Mouse (Mus musculus) ZHBTc4 (cell line): ENCODE data around the gene Dmrt1.

Experiments
- DNase-seq: peaks from one replicate; pipeline ENCODE4 v3.0.0-alpha.2; 2011; ENCODE audit warnings: low read depth, low spot score

Gene Dmrt1

DNA sequence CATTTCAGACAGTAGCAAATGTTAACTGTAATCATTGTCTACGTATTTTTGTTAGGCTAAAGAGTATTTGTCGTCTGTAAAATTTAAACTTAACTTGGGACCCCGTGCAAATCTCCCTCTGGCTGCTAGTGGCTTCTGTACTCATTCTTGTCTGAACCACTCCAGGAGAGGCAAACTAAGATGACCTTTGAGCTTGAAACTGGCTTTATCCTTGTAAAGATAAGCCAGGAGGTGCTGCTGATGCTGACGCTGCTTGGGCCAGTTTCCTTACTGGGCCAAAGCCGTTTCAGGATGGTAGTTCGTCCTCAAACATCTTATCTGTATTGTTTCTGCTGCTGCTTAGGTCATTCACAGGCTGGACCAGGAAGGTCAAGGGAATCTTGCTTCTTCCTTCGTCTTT lies 64.4 kb downstream of the Dmrt1 start:
- no peak for DNase-seq

DNA sequence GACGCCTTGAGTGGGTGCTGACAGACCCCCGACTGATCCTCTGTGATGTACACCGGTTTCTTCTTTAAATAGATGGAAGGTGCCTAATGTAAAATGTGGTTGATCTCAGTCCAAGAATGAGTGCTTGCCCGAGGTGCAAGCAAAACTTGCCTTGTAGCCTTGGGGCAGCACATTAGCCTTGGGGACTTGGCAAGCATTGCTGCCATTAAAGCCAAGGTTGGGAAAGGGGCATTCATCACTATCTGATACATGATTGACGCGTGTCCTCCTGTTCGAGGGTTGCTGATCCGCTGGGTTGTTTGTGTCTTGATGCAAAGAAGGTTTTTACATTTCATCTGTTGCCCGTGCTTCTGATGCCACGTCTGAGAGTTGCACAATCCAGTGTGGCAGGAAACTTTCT lies 69.0 kb downstream of the Dmrt1 start:
- DNase-seq, result no peak

DNA sequence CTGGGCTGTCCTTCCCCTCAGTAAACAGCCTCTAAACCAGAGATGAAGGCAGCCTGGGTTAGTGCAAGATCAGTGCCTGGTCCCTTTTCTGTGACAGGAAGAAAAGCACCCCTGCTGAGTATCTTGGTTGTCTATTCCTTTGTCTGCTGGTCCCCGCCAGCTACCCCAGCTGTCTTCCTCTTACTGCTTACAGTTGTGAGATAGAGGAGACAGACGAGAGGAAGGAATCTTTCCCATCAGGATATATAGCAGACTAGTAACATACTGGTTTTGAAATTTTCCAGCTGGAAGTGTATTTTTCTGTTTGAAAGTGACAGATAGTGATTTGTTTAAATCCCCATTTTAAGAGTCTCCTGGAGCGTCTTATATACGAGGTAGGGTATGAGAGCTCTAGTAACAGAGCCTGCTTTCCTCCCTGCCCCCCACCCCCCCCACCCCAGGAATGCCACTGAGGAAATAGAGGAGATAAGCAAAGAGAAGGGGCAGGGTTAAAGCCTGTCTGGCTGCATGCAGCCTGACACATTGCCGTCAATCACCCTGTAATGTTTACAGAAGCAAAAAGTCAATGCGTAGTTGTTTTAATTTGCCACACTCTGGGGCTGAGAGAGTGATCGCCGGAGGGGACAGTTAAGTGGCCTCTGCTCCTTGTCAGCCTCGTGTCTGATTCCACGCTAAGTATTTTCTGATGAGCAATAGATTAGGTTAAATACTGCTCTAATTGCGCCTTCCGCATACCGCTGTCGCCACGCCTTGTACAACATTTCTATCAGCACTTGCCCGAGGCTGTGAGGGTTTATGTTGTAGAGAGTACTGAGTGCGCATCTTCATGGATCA lies 69.8 kb downstream of the Dmrt1 start:
- DNase-seq, result peak; percentile 54

DNA sequence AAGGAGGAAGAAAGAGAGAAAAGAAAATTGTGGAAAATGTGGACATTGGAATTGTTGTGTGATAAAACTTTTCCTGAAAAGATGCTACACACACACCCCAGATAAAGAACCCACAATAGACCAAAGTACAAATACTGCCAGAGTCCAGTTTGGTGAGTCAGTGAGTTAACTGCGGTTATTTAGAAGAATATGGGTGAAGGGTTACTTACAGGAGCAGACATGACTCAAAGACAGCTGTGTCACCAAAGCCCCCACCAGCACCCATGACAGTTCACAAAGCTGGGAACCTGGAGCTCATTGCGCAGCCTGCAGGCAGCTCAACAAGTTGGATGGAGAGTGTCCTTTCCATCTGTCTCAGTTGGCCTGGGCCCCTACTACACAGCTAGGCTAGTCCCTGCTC lies 72.9 kb downstream of the Dmrt1 start:
- no peak for DNase-seq

DNA sequence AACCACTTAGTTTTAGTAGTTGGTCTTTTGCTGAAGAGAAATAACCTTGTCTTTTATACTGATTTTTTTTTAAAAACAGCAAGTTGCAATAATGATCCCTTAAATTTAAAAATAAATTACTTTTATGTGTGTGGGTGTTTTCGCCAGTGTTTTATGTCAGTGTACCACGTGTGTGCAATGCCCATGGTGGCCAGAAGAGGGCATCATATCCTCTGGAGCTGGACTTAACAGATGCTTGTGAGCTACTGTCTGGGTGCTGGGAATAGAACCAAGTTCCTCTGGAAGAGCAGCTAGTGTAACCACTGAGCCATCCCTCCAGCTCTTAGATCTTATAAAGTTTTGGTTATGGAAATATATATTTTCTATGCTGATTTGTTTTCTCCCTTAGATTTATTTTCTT lies 74.0 kb downstream of the Dmrt1 start:
- peak; percentile 73 for DNase-seq

DNA sequence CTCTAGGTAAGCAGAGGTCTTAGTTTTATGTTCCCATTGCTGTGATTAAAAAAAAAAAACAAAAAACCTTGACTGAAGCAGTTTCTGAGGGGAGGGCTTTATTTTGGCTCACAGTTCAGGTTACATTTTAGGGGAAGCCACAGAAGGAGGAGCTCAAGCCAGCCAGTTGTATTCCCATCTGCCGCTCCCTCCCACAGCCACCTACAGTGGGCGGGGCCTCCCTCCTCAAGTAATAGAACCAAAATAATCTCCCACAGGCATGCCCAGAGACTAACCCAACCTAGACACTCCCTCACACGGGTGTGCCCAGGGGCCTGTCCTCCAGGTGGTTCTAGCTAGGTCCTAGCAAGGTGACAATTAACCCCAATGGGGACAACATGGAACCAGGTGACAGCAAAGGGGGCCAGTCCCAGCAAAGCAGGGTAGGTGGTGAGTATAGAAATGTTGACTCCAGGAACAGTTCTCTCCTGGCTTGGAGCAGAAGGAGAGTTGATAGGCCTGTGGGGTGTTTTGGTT lies 92.4 kb downstream of the Dmrt1 start:
- peak; percentile 64 for DNase-seq

DNA sequence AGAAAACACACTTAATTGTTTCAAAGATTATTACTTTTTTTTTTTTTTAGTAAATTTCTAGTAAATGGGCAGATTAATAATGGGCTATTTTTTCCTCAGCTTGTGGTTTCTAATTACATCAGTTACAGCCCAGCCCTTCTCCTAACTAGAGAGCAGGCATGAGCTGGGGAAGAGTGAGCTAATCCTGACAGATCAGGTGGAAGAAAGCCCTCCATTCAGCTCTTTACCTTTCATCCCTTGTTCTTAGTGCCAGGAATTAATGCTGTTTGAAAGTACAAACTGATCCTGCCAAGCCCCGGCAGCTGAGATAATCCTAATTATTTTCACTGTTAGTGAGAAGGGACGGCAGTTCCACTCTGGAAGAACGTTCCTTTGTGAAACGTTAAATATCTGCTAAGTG lies 93.2 kb downstream of the Dmrt1 start:
- no peak for DNase-seq

DNA sequence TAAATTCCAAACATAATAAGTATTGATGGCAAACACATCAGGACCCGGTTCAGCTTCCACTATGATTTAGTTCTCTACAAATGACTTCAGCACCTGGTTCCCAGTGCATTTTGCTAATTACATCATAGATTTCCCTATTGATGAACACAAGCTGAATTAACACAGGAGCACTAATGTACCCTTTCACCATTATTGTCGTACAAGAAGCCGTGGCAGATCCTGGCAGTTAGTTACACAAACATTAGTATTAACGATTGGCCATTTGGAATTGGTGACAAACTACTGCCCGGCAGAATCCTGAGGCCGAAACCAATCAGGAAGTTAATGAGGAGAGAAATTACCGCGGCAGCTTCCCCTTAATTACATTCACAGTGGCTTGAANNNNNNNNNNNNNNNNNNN lies 96.5 kb downstream of the Dmrt1 start:
- DNase-seq, result no peak

DNA sequence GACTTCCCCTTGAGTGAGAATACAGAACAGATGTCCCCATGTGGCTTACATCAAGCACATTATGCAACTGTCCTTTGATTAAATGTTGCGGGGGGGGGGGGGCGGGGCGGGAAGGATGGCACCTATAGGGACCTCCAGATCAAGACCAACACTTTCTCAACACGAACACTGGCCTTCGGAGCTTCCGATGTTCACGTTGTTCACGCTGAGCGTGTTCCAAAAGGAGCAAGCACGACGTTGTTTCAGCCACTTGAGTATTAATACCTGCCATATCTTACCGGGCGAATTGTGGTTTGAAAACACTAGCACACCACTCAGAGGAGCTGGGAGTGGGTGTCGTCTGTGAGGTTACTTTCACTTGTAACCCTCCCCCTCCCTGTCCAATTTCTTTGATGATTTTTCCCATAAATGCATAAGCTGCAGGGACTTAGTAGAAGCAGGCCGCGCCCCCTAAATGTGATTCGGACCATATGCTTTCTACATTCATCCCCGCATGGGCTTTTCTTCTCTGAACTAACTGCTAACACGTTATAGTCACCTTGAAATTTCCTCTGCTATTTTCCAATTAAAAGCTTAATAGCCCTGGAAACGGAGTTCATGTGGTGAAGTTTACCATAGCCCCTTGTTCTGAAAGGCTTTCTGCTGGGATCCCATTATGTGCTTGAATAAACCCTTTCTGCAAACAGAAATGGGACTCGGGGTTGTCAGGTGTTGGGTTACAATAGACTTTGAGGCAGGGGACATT lies 102.2 kb downstream of the Dmrt1 start:
- DNase-seq, result no peak

DNA sequence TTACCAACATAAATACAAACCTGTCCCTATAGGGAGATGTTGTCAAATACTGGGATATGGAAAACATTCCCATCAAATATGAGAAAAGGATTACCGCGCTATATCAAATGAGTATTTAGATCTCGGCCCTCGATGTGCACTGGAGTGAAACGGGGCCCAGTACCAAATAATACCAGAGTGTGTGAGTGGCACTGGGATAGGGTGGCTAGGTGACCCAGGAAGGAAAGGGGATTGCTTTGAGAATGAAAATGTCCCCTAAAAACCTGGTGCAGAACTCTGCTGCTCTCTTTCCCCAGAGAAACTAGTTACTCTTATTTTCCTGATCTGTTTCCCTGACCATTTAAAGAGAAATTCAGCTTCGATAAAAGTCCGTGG lies 102.8 kb downstream of the Dmrt1 start:
- no peak for DNase-seq

DNA sequence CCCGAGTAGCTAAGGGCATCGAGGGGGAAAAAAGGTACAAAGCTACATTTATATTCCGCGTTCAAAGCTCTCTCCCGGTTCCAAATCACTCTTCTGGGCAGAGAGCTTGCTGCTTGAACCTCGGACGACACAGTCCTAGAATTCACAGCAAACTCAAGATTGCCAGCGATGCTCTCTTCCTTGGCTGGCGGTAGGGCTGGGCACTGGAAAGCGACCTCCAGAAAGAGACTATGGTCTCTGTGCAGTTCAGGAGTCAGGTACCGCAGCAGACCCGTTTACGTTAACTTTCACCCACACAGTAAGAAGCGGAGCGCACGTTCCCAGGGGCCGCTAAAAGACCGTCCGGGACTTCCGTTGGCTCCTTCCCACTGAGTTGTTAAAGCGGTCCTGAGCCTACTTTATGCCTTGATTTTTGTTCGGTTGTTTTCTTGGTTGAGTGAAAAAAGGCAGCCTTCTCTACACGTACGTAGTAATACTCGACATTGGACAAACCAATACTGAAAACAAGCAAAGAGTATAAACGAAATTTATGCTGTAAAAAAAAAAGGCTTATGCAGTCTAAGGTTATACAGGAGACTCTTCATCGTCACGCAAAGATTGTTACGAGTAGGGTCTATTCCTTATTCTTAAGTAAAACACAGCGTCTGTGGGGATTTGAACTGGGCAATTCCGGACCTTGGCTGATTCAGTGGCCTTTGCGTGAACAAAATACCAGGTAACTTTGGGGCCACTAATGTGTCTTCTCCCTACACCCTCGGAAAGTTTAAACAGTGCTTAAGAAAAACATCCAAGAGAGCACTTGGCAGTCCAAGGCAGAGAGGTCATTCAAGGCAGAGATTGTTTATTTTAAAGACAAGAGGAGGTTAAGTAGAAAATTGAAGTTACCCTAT lies 103.8 kb downstream of the Dmrt1 start:
- DNase-seq, result peak; percentile 55

DNA sequence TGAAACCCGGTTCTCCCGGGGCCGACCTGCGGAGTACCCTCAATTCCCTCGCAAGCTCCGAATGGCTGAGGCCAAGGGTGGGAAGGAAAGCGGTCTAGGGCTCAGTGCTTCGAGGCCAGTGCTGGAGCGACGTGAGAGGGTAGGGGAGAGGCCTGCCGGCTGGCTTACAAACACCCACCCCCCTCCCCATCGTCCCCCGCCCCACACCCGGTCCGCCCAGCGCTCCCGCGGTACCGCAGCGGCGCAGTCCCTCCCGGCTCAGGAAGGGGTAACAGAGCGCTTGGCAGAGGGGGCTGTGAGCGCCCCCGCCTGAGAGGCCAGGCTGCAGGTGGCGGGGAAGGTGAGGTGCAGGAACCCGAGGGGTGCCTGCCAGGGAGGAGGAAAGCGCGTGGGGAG lies 104.6 kb downstream of the Dmrt1 start, which contains the start of gene Dmrt3:
Dmrt3 (plus strand) TSS at position 287 of the 396 bp plus-strand sequence.
- peak; percentile 72 for DNase-seq

DNA sequence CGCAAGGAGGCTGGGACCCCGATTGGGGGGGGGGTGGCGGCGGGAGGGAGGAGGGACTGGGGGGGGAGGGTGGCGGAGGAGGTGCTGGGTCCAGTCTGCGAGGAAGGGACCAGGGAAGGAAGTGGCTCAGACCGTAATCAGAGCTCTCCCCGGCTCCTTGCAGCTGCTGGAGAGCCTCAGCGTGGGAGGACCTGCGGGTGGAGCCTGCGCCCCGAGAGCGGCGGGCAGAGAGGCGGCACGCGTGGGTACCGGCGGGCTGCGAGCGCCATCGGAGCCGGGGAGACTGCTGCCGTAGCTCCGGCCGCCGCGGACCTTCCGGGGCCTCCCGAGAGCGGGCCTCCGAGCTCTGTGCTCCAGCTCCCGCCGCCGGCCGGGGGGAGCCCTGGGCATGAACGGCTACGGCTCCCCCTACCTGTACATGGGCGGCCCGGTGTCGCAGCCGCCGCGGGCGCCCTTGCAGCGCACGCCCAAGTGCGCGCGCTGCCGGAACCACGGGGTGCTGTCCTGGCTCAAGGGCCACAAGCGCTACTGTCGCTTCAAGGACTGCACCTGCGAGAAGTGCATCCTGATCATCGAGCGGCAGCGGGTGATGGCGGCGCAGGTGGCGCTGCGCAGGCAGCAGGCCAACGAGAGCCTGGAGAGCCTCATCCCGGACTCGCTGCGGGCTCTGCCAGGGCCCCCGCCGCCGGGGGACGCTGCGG lies 105.1 kb downstream of the Dmrt1 start:
- peak; percentile 82 for DNase-seq

DNA sequence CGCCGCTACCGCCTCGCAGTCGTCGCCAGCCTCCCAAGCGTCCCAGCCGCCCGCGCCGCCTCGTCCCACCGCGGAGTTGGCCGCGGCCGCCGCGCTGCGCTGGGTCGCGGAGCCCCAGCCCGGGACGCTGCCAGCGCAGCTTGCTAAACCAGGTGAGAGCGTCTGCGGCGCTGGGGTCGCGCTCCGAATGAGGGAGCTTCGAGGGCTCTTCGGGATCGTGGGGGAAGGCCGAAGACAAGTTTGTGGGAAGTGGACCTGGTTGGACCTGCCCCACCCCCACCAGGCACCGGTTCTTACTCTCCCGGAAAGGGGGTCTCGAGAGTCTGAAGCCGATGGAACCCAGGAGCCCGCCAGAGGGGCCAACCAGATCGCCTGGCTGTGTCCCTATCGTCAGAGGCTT lies 105.7 kb downstream of the Dmrt1 start:
- peak; percentile 67 for DNase-seq

DNA sequence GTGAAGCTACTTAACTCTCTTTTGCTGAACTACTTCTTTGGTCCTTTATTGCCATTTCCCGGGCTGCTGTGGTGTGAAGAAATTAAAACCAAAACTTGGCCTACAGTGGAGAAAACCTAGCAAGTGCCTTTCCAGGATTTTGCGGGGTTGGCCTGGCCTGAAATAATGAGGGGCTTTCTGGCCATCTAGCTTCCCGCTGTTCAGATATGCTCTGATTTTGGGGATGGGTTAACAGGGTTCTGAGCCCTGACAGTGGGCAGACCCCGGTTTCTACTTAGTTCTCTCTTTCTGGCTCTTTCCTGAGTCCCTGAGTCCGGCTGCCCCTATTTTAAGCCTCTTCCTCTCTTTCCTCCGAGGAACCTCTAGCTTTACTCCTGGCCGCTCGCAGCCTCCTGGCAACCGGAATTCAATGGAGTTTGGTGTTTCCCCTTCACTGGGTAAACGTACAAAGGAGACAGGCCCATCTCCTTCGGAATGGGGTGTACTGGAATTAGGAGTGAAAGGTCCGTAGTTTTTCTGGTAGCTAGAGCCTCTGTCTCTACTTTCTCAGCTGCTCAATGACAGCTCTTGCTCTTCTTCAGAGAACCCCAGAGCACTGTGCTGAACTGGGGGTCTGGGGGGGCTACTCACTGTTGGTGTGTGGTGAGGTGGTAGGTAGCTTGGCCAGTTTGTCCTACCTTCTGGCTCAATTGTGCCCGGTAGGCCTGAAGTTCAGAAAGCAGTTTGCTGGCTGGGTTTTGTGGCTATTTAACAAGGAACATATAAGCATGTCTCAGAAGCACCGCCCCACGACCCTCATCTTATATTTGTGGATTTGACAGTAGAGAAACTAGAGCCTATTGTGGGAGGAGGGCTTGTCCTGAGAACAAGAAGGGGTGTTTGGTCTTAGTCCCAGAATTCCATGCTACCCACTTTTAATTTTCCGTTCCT lies 106.7 kb downstream of the Dmrt1 start:
- DNase-seq, result no peak

DNA sequence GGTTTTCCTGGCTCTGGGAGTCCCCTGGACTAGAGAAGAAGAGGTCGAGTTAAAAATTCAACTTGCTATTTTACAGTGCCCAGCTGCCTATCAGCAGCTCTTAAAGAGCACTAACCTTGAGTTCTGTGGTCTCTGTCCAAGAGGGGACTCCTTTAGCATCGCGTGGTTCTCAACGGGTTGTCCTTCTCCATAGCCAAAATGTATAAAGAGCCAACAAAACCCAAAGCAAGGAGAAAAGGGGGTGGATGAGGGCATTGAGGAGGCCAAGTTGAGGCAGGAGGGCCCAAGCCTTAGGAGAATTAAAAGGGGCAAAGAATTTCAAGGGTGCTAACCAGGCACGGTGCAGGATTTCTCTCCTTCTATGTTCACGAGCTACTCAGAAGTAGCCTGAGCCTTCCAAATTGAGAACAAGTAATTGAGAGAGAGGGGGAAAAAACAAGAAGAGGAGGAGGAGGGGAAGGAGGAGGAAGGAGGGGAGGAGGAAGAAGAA lies 107.4 kb downstream of the Dmrt1 start:
- DNase-seq, result no peak

DNA sequence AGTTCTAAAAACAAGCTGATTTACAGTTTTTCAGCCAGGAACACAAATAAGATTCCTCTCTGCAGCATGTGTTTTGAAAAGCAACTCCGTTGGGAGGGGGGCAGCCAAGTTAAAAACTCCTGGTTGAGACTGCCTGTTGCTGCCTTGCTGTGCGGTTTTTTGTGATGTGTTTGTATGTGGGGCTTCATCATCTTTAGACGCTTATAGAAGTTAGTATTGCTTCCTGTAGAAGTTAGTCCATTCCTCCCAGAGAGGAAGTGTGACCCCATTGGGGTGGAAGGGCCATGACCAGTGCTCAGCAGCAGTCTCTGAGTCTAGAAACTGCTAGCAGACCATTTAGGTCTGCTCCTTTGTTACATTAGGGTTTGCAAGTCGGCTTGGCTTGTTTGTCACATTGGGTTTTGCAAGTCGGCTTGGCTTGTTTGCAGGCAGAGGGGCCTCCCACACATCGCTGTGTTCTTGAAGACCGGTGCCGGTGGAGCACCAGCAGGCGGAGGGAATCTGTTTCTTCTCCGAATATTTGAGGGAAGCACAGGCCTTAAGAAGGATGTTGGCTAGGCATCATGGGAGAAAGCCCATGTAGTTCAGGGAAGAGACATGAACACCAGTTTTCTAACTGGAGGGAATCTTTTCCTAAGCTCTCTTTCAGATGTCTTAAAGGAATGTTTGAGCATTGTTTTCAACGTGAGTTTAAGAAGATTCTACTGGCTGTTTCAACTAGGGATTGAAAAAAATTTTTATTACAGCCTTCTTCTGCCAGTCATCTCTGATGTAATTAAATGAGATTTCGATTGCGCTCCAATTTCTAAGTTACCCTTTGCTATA lies 108.3 kb downstream of the Dmrt1 start:
- DNase-seq, result no peak

DNA sequence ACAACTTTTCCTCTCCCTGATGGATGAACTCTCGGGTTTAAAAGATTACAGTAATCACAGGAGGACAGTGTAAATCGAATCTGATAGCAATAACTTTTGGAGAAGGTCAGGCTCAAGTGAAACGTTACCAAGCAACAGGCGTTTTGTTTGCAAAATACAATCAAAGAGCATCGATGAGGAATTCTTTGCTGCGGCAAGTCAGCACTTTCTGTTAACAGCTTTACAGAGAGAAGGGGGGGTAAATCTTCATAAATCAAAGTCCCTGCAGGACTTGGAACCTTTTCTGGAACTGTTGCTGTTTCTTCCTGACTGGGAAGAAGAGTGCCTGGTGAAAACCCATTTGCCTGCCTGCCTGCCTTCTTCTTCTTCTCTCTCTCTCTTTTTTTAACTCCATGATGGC lies 110.5 kb downstream of the Dmrt1 start:
- no peak for DNase-seq
